Mouse (Mus musculus) layer of hippocampus, postnatal 25 days (tissue): ENCODE data around the gene Cyb5d2. TPM values are rescaled to one million over a fixed set of nuclear protein-coding genes. Genes with fewer than 3 reads are reported as not detected.
"Not testable (repeated sequence)": the region's sequence is repeated elsewhere in the genome, so short reads cannot be mapped to it uniquely, and the experiment has no call there.

ENCODE experiments used
- DNase-seq, 2 experiments: peaks; one replicate each; pipeline ENCODE4 v3.0.0; 2022; ENCODE audit warnings: mixed read lengths in 2 of 2, low spot score in 1 of 2; ENCODE audit errors: extremely low spot score in 1 of 2
- total RNA-seq, 2 experiments: library from RNA; stranded (reverse); gene quantifications; 2 replicates each; pipeline ENCODE4 v1.2.3; 2021

Cyb5d2 gene
- total RNA-seq, 2 experiments from 2014 or later, result 18.6 to 19.8 TPM

- no peak for DNase-seq
These were observed 13.8 kb downstream of the Cyb5d2 start for GRCm38 (mm10) chr11:72782103-72782502.

- no peak for DNase-seq
These were observed 17.0 kb downstream of the Cyb5d2 start for GRCm38 (mm10) chr11:72778957-72779356.

GRCm38 (mm10) chr11:72772611-72773010, 23.3 kb downstream of the Cyb5d2 start:
- DNase-seq, result not testable (repeated sequence)

GRCm38 (mm10) chr11:72771461-72771860, 24.5 kb downstream of the Cyb5d2 start:
- no peak for DNase-seq

DNA sequence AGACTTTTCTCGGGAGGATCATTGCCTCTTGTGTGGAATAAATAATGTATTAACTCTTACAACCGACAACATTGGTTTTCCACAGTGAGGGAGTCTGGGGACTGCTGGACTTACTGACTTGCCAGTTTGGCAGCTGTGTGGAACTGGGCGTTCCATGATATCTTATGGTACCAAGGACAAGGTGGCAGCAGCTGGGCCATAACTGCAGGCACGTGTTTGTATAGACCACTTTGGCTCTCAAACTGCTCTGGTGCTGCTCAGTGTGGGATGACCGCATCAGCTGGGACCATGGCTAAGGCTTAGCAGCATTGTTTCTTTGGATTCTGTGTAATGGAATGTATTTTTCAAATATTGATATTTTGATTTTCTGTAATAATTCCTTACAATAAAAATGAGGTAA, 25.1 kb downstream of the Cyb5d2 start:
- no peak for DNase-seq

- no peak for DNase-seq
These were observed 25.6 kb downstream of the Cyb5d2 start for GRCm38 (mm10) chr11:72770324-72770723.

GRCm38 (mm10) chr11:72769061-72769460, 26.9 kb downstream of the Cyb5d2 start:
- DNase-seq, result no peak

DNA sequence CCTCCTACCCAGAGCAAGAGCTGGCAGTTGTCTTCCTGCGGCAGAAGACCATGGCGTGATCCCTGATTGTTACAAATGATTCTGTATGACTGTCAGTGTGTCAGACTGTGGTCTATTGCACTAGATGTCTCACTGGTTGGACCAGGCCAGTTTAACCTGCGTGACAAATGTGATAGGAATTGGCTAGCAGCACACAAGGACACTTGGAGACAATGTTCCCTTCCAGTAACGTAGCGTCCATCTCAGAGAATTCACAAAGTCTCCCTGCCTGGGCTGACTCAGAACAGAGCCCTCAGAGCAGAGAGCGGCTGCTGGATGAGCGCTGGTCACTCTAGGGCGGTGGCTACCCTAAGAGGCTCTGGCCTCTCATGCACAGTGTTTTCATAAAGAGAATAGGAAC, 28.2 kb downstream of the Cyb5d2 start:
- DNase-seq, result no peak

DNA sequence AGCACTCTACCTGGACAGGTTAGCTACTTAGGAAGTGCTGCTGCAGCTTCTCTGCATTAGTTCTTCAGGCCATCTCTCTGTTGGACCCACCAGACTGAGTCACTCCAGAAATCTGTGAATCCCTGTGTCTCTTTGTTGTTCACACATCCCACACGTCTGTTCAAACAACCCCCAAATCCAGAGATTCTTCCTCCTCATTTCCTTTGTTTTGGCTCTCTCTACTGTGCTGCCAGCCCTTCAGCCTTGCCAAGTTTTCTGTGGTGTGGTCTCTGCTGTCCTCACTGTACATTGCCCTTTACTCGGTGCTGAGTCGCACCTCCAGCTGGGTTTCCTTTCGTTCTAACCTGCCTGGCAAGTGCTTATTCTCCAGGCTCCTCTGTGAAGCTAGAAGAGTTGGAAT, 31.7 kb downstream of the Cyb5d2 start:
- DNase-seq, result no peak

DNA sequence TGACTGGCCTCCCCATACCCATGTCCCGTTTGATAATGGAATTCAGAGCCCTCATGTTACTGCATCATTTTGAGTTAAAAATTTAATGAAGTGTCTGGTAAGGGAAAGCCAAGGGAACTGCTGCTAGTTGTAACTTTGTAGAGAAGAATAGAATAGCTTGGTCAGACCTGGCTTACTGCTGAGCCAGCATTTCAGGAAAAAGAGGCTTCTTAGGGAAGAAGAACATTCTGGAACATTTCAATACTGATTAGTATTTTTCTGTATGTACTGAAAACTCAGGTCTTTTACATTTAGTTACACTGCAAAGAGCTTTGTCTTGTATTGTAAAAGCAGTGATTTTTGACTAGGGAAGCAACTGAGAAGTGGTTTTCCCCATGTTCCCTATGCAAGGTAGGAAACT, 35.2 kb downstream of the Cyb5d2 start:
- no peak for DNase-seq

DNA sequence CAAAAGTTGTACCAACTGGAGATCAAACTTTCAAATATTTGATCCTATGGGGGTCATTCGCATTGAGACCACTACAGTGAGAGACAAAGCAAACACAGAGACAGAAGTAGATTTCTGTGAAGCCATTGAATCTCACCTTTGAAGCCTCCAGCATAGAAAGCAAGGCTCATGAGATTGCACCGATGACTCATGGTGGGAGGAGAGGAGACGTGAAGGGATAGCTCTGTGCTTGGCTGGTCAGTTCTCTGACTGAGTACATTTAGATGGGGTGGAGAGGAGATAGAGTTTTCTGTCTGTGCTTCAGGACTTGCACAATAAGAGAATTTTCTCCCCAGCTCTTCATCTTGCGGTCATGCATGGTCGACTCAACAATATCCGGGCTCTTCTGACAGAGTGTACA, 36.4 kb downstream of the Cyb5d2 start:
- no peak for DNase-seq

- no peak for DNase-seq
These were observed 37.6 kb downstream of the Cyb5d2 start for GRCm38 (mm10) chr11:72758316-72758715.

GRCm38 (mm10) chr11:72751956-72752355, 44.0 kb downstream of the Cyb5d2 start:
- DNase-seq, result no peak

- DNase-seq, result no peak
These were observed 56.9 kb downstream of the Cyb5d2 start for GRCm38 (mm10) chr11:72739048-72739447.

DNA sequence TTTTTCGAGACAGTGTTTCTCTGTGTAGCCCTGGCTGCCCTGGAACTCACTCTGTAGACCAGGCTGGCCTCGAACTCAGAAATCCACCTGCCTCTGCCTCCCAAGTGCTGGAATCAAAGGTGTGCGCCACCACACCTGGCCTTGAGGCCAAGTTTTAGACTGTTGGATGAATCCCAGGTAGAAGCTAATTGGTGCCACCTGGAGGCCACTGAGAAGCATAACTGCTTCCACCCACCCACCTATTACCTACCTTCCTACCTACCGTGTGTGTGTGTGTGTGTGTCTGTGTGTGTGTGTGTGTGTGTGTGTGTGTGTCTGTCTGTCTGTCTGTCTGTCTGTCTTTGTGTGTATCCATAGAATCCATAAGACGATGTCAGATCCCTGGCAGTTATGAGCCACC, 58.4 kb downstream of the Cyb5d2 start:
- DNase-seq, result not testable (repeated sequence)

GRCm38 (mm10) chr11:72736320-72736719, 59.6 kb downstream of the Cyb5d2 start:
- no peak for DNase-seq

GRCm38 (mm10) chr11:72735519-72735860, 60.5 kb downstream of the Cyb5d2 start:
- DNase-seq, result no peak

DNA sequence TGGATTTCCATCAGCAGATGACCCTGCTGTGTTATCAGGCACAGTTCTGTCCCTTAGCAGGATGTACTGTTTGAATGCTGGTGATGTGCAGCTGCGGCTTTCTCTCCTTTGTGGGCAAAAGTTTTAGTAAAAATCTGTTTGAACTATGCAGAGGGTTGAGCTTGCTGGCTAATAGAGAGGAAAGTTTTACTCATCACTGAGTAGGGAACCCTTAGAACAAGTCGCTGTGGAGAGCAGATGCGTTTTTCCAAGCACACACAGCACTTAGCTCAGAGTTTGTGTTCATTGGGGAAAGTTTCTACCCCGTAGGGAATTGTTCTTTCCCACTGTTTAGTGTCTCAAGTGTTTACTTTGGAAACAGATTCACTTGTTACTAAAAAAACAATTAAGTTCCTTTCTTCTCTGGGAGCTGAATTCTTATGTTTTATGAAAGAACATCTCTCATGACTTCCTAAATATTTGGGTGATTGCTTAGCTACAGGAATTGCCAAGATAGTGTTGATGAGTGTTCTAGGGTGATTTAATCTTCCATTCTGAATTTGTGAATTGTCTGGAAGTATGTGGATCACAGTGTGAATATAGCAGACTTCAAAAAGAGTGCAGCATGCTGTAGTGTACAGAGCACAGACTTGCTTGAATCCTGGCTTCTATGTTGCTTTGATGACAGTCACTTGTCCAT, 61.0 kb downstream of the Cyb5d2 start:
- DNase-seq, result no peak

- no peak for DNase-seq
These were observed 62.2 kb downstream of the Cyb5d2 start for GRCm38 (mm10) chr11:72733736-72734135.
